Mouse (Mus musculus) heart, embryonic 15.5 days (tissue): ENCODE measurements around the gene Eps8l1. TPM values are rescaled to one million over a fixed set of nuclear protein-coding genes. Genes with fewer than 3 reads are reported as not detected.
"Not testable (repeated sequence)": the region's sequence is repeated elsewhere in the genome, so short reads cannot be mapped to it uniquely, and the experiment has no call there.

Experiments used
- ATAC-seq: fragments of 200-750 bp; cut with Nextera tagmentation; replicated peaks from 2 replicates; pipeline ENCODE4 v1.8.0; 2017; ENCODE audit warnings: low read depth, moderate TSS enrichment; ENCODE audit not compliant: insufficient number of reproducible peaks, insufficient read depth, low FRiP score
- H3K27ac ChIP-seq: fragments of 300-500 bp; sonication (generic); 2 replicates; pipeline ENCODE4 v1.5.1; 2015; ENCODE audit warnings: mild to moderate bottlenecking, inconsistent platforms
- H3K27me3 ChIP-seq: fragments of 300-500 bp; sonication (generic); 2 replicates; pipeline ENCODE4 v1.6.1; 2015; ENCODE audit warnings: inconsistent platforms
- H3K36me3 ChIP-seq: fragments of 300-500 bp; sonication (generic); 2 replicates; pipeline ENCODE4 v1.6.1; 2015; ENCODE audit warnings: mild to moderate bottlenecking, inconsistent platforms
- H3K4me1 ChIP-seq: fragments of 300-500 bp; sonication (generic); replicated peaks from 2 replicates; pipeline ENCODE4 v1.6.1; 2015; ENCODE audit warnings: inconsistent platforms
- H3K4me2 ChIP-seq: fragments of 300-500 bp; sonication (generic); 2 replicates; pipeline ENCODE4 v1.6.1; 2015; ENCODE audit warnings: inconsistent platforms, mild to moderate bottlenecking, moderate library complexity
- H3K4me3 ChIP-seq: fragments of 300-500 bp; sonication (generic); 2 replicates; pipeline ENCODE4 v1.5.1; 2015; ENCODE audit warnings: mild to moderate bottlenecking, inconsistent platforms
- H3K9ac ChIP-seq: fragments of 300-500 bp; sonication (generic); 2 replicates; pipeline ENCODE4 v1.6.1; 2015; ENCODE audit warnings: mild to moderate bottlenecking, inconsistent platforms
- H3K9me3 ChIP-seq: fragments of 300-500 bp; sonication (generic); replicated peaks from 2 replicates; pipeline ENCODE4 v1.6.1; 2016; ENCODE audit warnings: inconsistent platforms
- WGBS: fragments of 180-500 bp; shearing (Covaris S2); methylation state at CpG from one replicate; pipeline ENCODE4 v1.1.7; 2015; ENCODE audit warnings: mixed read lengths; 5-methylcytosine and 5-hydroxymethylcytosine counted together
- polyA plus RNA-seq: library from polyadenylated mRNA; unstranded; fragments of >200 nt; fragmentation: Nextera tagmentation; extraction: Ambion mirVana; gene quantifications from 2 replicates; pipeline ENCODE4 v1.2.1, GENCODE M21; 2015

Gene Eps8l1
- 4.8 TPM in 2 replicates for polyA plus RNA-seq

GRCm38 (mm10) chr7:4460576-4461434 lies at the start of gene Eps8l1:
Gene Eps8l1, plus strand, starts transcription at chr7:4460674.
- Histone ChIP-seq H3K27me3 (no peaks in the 10 kb centered on the region), H3K9ac (peak within 1 kb of the TSS; percentile 25; the same call in 1 of the 2 replicates), H3K9me3 (no peaks in the 10 kb centered on the region), H3K36me3 (no peaks in the 10 kb centered on the region), H3K4me3 (peak within 1 kb of the TSS; percentile 37), H3K4me2 (peak within 1 kb of the TSS; percentile 44), H3K27ac (peak within 1 kb of the TSS; percentile 54), H3K4me1 (peaks cover 2% of the 10 kb centered on the region; the same call in 1 of the 2 replicates)
- no peak; the same call in 1 of the 2 replicates for ATAC-seq
- WGBS, result 53% methylated on average over 15 of the region's 16 CpGs

GRCm38 (mm10) chr7:4412406-4412805 lies 48.1 kb upstream of the Eps8l1 start:
- not testable (repeated sequence) for ATAC-seq, H3K36me3 ChIP-seq
- WGBS, result 93% methylated on average over 15 of the region's 15 CpGs

DNA sequence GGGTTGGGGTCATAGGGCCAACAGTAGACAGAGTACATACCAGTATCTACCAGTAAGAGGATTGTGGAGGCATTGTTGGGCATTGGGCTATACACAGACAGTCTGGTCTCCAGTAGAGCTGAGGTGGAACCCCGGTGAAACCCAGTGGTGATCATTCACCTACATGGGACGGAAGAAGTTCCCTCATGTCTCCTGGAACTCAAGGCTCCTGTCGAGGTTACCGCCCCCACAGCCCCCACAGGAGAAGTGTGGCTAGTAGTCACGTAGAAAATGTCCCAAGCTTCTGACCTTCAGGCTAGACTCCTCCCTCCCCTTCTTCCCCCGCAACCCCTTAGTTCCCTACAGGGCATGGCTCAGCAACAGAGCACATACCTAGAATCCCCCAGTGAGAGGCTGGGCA lies 40.8 kb upstream of the Eps8l1 start:
- Histone ChIP-seq H3K4me1 (no peaks in the 10 kb centered on the region), H3K27me3 (no peaks in the 10 kb centered on the region), H3K9ac (no peak overlapping the region), H3K4me3 (no peak overlapping the region), H3K9me3 (no peaks in the 10 kb centered on the region), H3K4me2 (no peak overlapping the region), H3K27ac (no peak overlapping the region), H3K36me3 (peaks cover 3% of the 10 kb centered on the region; the same call in 1 of the 2 replicates)
- WGBS, result 74% methylated on average over 6 of the region's 6 CpGs
- ATAC-seq, result no peak

More at GRCm38 (mm10) chr7:4412406-4412805, 48.1 kb upstream of the Eps8l1 start:
- not testable (repeated sequence) for H3K27ac ChIP-seq, H3K27me3 ChIP-seq, H3K9me3 ChIP-seq, H3K4me1 ChIP-seq, H3K9ac ChIP-seq, H3K4me3 ChIP-seq, H3K4me2 ChIP-seq

GRCm38 (mm10) chr7:4420230-4420629 lies 40.2 kb upstream of the Eps8l1 start:
- H3K4me3 ChIP-seq, result no peak overlapping the region
- no peaks in the 10 kb centered on the region for H3K4me1 ChIP-seq
- H3K4me2 ChIP-seq, result no peak overlapping the region
- H3K36me3 ChIP-seq, result peaks cover 9% of the 10 kb centered on the region; the same call in 1 of the 2 replicates
- no peak overlapping the region for H3K9ac ChIP-seq
- ATAC-seq, result no peak
- WGBS, result 66% methylated on average over 4 of the region's 4 CpGs
- no peak overlapping the region for H3K27ac ChIP-seq
- H3K9me3 ChIP-seq, result no peaks in the 10 kb centered on the region
- no peaks in the 10 kb centered on the region for H3K27me3 ChIP-seq

GRCm38 (mm10) chr7:4427161-4427912 lies 33.1 kb upstream of the Eps8l1 start:
- Histone ChIP-seq H3K4me2 (no peak overlapping the region), H3K4me3 (no peak overlapping the region), H3K36me3 (peaks cover 69% of the 10 kb centered on the region), H3K27me3 (no peaks in the 10 kb centered on the region), H3K4me1 (no peaks in the 10 kb centered on the region), H3K9ac (no peak overlapping the region), H3K27ac (no peak overlapping the region), H3K9me3 (no peaks in the 10 kb centered on the region)
- ATAC-seq, result peak; percentile 82
- 58% methylated on average over 7 of the region's 7 CpGs for WGBS

- no peaks in the 10 kb centered on the region for H3K4me1 ChIP-seq
- ATAC-seq, result no peak
- H3K9ac ChIP-seq, result no peak overlapping the region
- WGBS, result 92% methylated on average over 9 of the region's 9 CpGs
- no peak overlapping the region for H3K27ac ChIP-seq
- no peaks in the 10 kb centered on the region for H3K27me3 ChIP-seq
- H3K4me3 ChIP-seq, result no peak overlapping the region
- peaks cover 89% of the 10 kb centered on the region for H3K36me3 ChIP-seq
- no peak overlapping the region for H3K4me2 ChIP-seq
- H3K9me3 ChIP-seq, result no peaks in the 10 kb centered on the region
These were observed 30.1 kb upstream of the Eps8l1 start for GRCm38 (mm10) chr7:4430246-4430844.

- no peaks in the 10 kb centered on the region for H3K4me1 ChIP-seq
- H3K27me3 ChIP-seq, result no peaks in the 10 kb centered on the region
- no peaks in the 10 kb centered on the region for H3K9me3 ChIP-seq
- no peak for ATAC-seq
- H3K4me2 ChIP-seq, result no peak overlapping the region
- no peak overlapping the region for H3K27ac ChIP-seq
- no peak overlapping the region for H3K9ac ChIP-seq
- H3K36me3 ChIP-seq, result peaks cover 89% of the 10 kb centered on the region
- WGBS, result 77% methylated on average over 6 of the region's 6 CpGs
- H3K4me3 ChIP-seq, result no peak overlapping the region
These were observed 28.9 kb upstream of the Eps8l1 start for GRCm38 (mm10) chr7:4431548-4431947.

GRCm38 (mm10) chr7:4432026-4432425 lies 28.4 kb upstream of the Eps8l1 start:
- H3K4me2 ChIP-seq, result no peak overlapping the region
- H3K36me3 ChIP-seq, result peaks cover 89% of the 10 kb centered on the region
- ATAC-seq, result no peak
- no peak overlapping the region for H3K27ac ChIP-seq
- H3K4me3 ChIP-seq, result no peak overlapping the region
- 90% methylated on average over 8 of the region's 8 CpGs for WGBS
- no peaks in the 10 kb centered on the region for H3K27me3 ChIP-seq
- no peaks in the 10 kb centered on the region for H3K9me3 ChIP-seq
- H3K9ac ChIP-seq, result no peak overlapping the region
- H3K4me1 ChIP-seq, result no peaks in the 10 kb centered on the region

DNA sequence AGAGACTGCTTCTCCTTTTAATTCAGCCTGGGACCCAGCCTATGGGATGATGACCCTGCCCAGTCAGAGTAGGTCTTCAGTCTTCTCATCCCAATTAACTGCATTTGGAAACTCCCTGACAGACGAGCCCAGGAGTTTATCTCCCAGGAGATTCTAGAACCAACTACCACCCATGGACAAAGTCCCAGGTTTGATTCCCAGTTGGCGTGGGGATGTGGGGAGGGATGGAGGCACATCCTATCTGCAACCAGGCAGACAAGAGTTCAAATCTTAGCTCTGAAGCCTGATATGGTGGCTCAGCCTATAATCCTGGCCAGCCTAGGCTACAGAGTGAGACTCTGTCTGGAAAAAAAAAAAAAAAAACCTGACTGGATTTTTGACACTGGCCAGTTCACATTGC lies 22.8 kb upstream of the Eps8l1 start:
- H3K36me3 ChIP-seq, result peaks cover 91% of the 10 kb centered on the region
- H3K9me3 ChIP-seq, result no peaks in the 10 kb centered on the region
- H3K9ac ChIP-seq, result no peak overlapping the region
- no peak overlapping the region for H3K27ac ChIP-seq
- no peak for ATAC-seq
- H3K4me1 ChIP-seq, result no peaks in the 10 kb centered on the region
- H3K27me3 ChIP-seq, result no peaks in the 10 kb centered on the region
- H3K4me2 ChIP-seq, result no peak overlapping the region
- 88% methylated on average over 2 of the region's 2 CpGs for WGBS
- no peak overlapping the region for H3K4me3 ChIP-seq

GRCm38 (mm10) chr7:4440549-4440948 lies 19.9 kb upstream of the Eps8l1 start:
- no peak for ATAC-seq
- no peak overlapping the region for H3K4me2 ChIP-seq
- H3K36me3 ChIP-seq, result peaks cover 77% of the 10 kb centered on the region
- peaks cover 4% of the 10 kb centered on the region for H3K4me1 ChIP-seq
- no peaks in the 10 kb centered on the region for H3K9me3 ChIP-seq
- H3K4me3 ChIP-seq, result no peak overlapping the region
- H3K27me3 ChIP-seq, result no peaks in the 10 kb centered on the region
- WGBS, result 89% methylated on average over 10 of the region's 10 CpGs
- H3K9ac ChIP-seq, result no peak overlapping the region
- no peak overlapping the region for H3K27ac ChIP-seq

GRCm38 (mm10) chr7:4445216-4445791 lies 15.2 kb upstream of the Eps8l1 start, which contains the start of gene Rdh13:
Gene Rdh13, minus strand, starts transcription at chr7:4445649.
- peak; percentile 93 for ATAC-seq
- Histone ChIP-seq H3K4me2 (peak within 1 kb of the TSS; percentile 73), H3K9ac (peak within 1 kb of the TSS; percentile 78), H3K27ac (peak within 1 kb of the TSS; percentile 95), H3K36me3 (peaks cover 38% of the 10 kb centered on the region), H3K9me3 (no peaks in the 10 kb centered on the region), H3K4me1 (peaks cover 4% of the 10 kb centered on the region), H3K4me3 (peak within 1 kb of the TSS; percentile 87), H3K27me3 (no peaks in the 10 kb centered on the region)
- under 1% methylated on average over 35 of the region's 35 CpGs for WGBS
